Mouse (Mus musculus): Measurements from ENCODE around the gene Ppp3ca. TPM values are rescaled to one million over a fixed set of nuclear protein-coding genes. Genes with fewer than 3 reads are reported as not detected.

Gene Ppp3ca
- total and polyA plus RNA-seq, 2 experiments from 2014 or later = 137 to 177 TPM

- ATAC-seq (peak; percentile 29; the same call in 1 of the 2 replicates), DNase-seq (ENCODE audit: low spot score) (no peak)
- H3K27me3 ChIP-seq (ENCODE audit: insufficient read depth, low read length) = no peaks in the 10 kb centered on the region
- no peak overlapping the region for H3K27ac ChIP-seq
- 0 out of 2 replicates have a peak, but pooled peaks cover 3% of the 10 kb centered on the region for H3K36me3 ChIP-seq (ENCODE audit: insufficient read depth, low read length)
- H3K9ac ChIP-seq (replicated peaks; ENCODE audit: low read length) = no peak overlapping the region
- no peaks in the 10 kb centered on the region for H3K4me1 ChIP-seq (ENCODE audit: insufficient read depth, low read length)
- H3K4me2 ChIP-seq (ENCODE audit: low read depth, low read length) = no peak overlapping the region
- H3K4me3 ChIP-seq (ENCODE audit: low read length) = no peak overlapping the region
- no peak for TF ChIP-seq CTCF (IDR thresholded peaks at IDR 0.05; ENCODE audit: low read depth)
- WGBS = 61% methylated on average over 7 of the region's 7 CpGs
- no peaks in the 10 kb centered on the region for H3K9me3 ChIP-seq (ENCODE audit: low read length)
Measured at GRCm38 (mm10) chr3:136940733-136941601, 271.0 kb downstream of the Ppp3ca start.

- no peak for TF ChIP-seq CTCF (IDR thresholded peaks at IDR 0.05; ENCODE audit: low read depth)
- no peak for ATAC-seq
- Histone ChIP-seq H3K27ac (no peak overlapping the region), H3K36me3 (ENCODE audit: insufficient read depth, low read length) (0 out of 2 replicates have a peak, but pooled peaks cover 3% of the 10 kb centered on the region), H3K4me2 (ENCODE audit: low read depth, low read length) (no peak overlapping the region), H3K4me3 (ENCODE audit: low read length) (no peak overlapping the region), H3K27me3 (ENCODE audit: insufficient read depth, low read length) (no peaks in the 10 kb centered on the region), H3K9ac (replicated peaks; ENCODE audit: low read length) (no peak overlapping the region), H3K9me3 (ENCODE audit: low read length) (no peaks in the 10 kb centered on the region), H3K4me1 (ENCODE audit: insufficient read depth, low read length) (no peaks in the 10 kb centered on the region)
- 96% methylated on average over 3 of the region's 3 CpGs for WGBS
- DNase-seq (ENCODE audit: low spot score) = no peak
Measured at GRCm38 (mm10) chr3:136941602-136941926, 271.6 kb downstream of the Ppp3ca start.

- Histone ChIP-seq H3K27ac (no peak overlapping the region), H3K4me3 (ENCODE audit: low read length) (no peak overlapping the region), H3K36me3 (ENCODE audit: insufficient read depth, low read length) (no peaks in the 10 kb centered on the region), H3K9ac (replicated peaks; ENCODE audit: low read length) (no peak overlapping the region), H3K4me2 (ENCODE audit: low read depth, low read length) (no peak overlapping the region), H3K27me3 (ENCODE audit: insufficient read depth, low read length) (no peaks in the 10 kb centered on the region), H3K9me3 (ENCODE audit: low read length) (no peaks in the 10 kb centered on the region), H3K4me1 (ENCODE audit: insufficient read depth, low read length) (no peaks in the 10 kb centered on the region)
- ATAC-seq = peak; percentile 47; the same call in 1 of the 2 replicates
- no peak for DNase-seq (ENCODE audit: low spot score)
- no peak for TF ChIP-seq CTCF (IDR thresholded peaks at IDR 0.05; ENCODE audit: low read depth)
- WGBS = 64% methylated on average over 4 of the region's 4 CpGs
Measured at GRCm38 (mm10) chr3:136945550-136945949, 275.6 kb downstream of the Ppp3ca start.

GRCm38 (mm10) chr3:136946662-136947061 is 276.7 kb downstream of the Ppp3ca start:
- Histone ChIP-seq H3K27me3 (ENCODE audit: insufficient read depth, low read length) (no peaks in the 10 kb centered on the region), H3K4me1 (ENCODE audit: insufficient read depth, low read length) (no peaks in the 10 kb centered on the region), H3K4me3 (ENCODE audit: low read length) (no peak overlapping the region), H3K9ac (replicated peaks; ENCODE audit: low read length) (no peak overlapping the region), H3K27ac (no peak overlapping the region), H3K4me2 (ENCODE audit: low read depth, low read length) (no peak overlapping the region), H3K36me3 (ENCODE audit: insufficient read depth, low read length) (no peaks in the 10 kb centered on the region), H3K9me3 (ENCODE audit: low read length) (no peaks in the 10 kb centered on the region)
- DNase-seq (ENCODE audit: low spot score) (no peak), ATAC-seq (no peak)
- whole genome bisulfite sequencing = 90% methylated on average over 2 of the region's 2 CpGs
- no peak for TF ChIP-seq CTCF (IDR thresholded peaks at IDR 0.05; ENCODE audit: low read depth)

GRCm38 (mm10) chr3:136948142-136948541 is 278.2 kb downstream of the Ppp3ca start:
- Histone ChIP-seq H3K27ac (no peak overlapping the region), H3K4me3 (ENCODE audit: low read length) (no peak overlapping the region), H3K9me3 (ENCODE audit: low read length) (no peaks in the 10 kb centered on the region), H3K4me1 (ENCODE audit: insufficient read depth, low read length) (no peaks in the 10 kb centered on the region), H3K27me3 (ENCODE audit: insufficient read depth, low read length) (no peaks in the 10 kb centered on the region), H3K9ac (replicated peaks; ENCODE audit: low read length) (no peak overlapping the region), H3K36me3 (ENCODE audit: insufficient read depth, low read length) (no peaks in the 10 kb centered on the region), H3K4me2 (ENCODE audit: low read depth, low read length) (no peak overlapping the region)
- no peak for TF ChIP-seq CTCF (IDR thresholded peaks at IDR 0.05; ENCODE audit: low read depth)
- ATAC-seq (no peak), DNase-seq (ENCODE audit: low spot score) (no peak)
- WGBS = 96% methylated on average over 4 of the region's 4 CpGs

- 84% methylated on average over 1 of the region's 1 CpGs for WGBS
Measured at GRCm38 (mm10) chr3:136951792-136952191, 281.9 kb downstream of the Ppp3ca start.

GRCm38 (mm10) chr3:136952822-136953221 is 282.9 kb downstream of the Ppp3ca start:
- Histone ChIP-seq H3K9me3 (ENCODE audit: low read length) (no peaks in the 10 kb centered on the region), H3K36me3 (ENCODE audit: insufficient read depth, low read length) (no peaks in the 10 kb centered on the region), H3K4me3 (ENCODE audit: low read length) (no peak overlapping the region), H3K27ac (no peak overlapping the region), H3K27me3 (ENCODE audit: insufficient read depth, low read length) (no peaks in the 10 kb centered on the region), H3K9ac (replicated peaks; ENCODE audit: low read length) (no peak overlapping the region), H3K4me2 (ENCODE audit: low read depth, low read length) (no peak overlapping the region), H3K4me1 (ENCODE audit: insufficient read depth, low read length) (no peaks in the 10 kb centered on the region)
- no peak for TF ChIP-seq CTCF (IDR thresholded peaks at IDR 0.05; ENCODE audit: low read depth)
- DNase-seq (ENCODE audit: low spot score) = no peak
- no peak for ATAC-seq
- 90% methylated on average over 1 of the region's 1 CpGs for WGBS

More at GRCm38 (mm10) chr3:136951792-136952191, 281.9 kb downstream of the Ppp3ca start:
- DNase-seq (ENCODE audit: low spot score) (no peak), ATAC-seq (no peak)
- H3K4me1 ChIP-seq (ENCODE audit: insufficient read depth, low read length) = no peaks in the 10 kb centered on the region
- H3K4me2 ChIP-seq (ENCODE audit: low read depth, low read length) = no peak overlapping the region
- no peak overlapping the region for H3K9ac ChIP-seq (replicated peaks; ENCODE audit: low read length)
- H3K27me3 ChIP-seq (ENCODE audit: insufficient read depth, low read length) = no peaks in the 10 kb centered on the region
- H3K36me3 ChIP-seq (ENCODE audit: insufficient read depth, low read length) = no peaks in the 10 kb centered on the region
- H3K4me3 ChIP-seq (ENCODE audit: low read length) = no peak overlapping the region
- no peak overlapping the region for H3K27ac ChIP-seq
- H3K9me3 ChIP-seq (ENCODE audit: low read length) = no peaks in the 10 kb centered on the region
- TF ChIP-seq CTCF (IDR thresholded peaks at IDR 0.05; ENCODE audit: low read depth) = no peak
